Mouse (Mus musculus) MEL (cell line): ENCODE measurements around the gene Slc16a11. TPM values are rescaled to one million over a fixed set of nuclear protein-coding genes. Genes with fewer than 3 reads are reported as not detected.

Source experiments
- DNase-seq: peaks from one replicate; pipeline ENCODE4 v3.0.0; 2011; ENCODE audit warnings: low read depth, low spot score
- H3K27ac ChIP-seq: 2 replicates; pipeline ENCODE4 v1.5.1; 2012; ENCODE audit warnings: low read depth, mild to moderate bottlenecking, control low read depth, low read length, moderate library complexity; ENCODE audit not compliant: control insufficient read depth
- H3K27me3 ChIP-seq, 2 experiments: fragments of 150-350 bp in 1 of 2; sonication (generic) in 1 of 2; 2 replicates each; pipeline ENCODE4 v1.6.1; 2012; ENCODE audit warnings: low read length in 2 of 2, mild to moderate bottlenecking in 2 of 2, improper control_type of control experiment in 1 of 2, moderate library complexity in 1 of 2; ENCODE audit not compliant: insufficient read depth in 2 of 2, control insufficient read depth in 1 of 2
- H3K36me3 ChIP-seq, 2 experiments: 2 replicates each; pipeline ENCODE4 v1.6.1; 2012 to 2014; ENCODE audit warnings: low read length in 2 of 2, improper control_type of control experiment in 1 of 2, inconsistent platforms in 1 of 2, mild to moderate bottlenecking in 1 of 2; ENCODE audit not compliant: insufficient read depth in 2 of 2, control insufficient read depth in 1 of 2
- H3K4me1 ChIP-seq, 2 experiments: fragments of 150-350 bp in 1 of 2; sonication (generic) in 1 of 2; 2 replicates each; pipeline ENCODE4 v1.6.1; 2012; ENCODE audit warnings: low read length in 2 of 2, improper control_type of control experiment in 1 of 2, mild to moderate bottlenecking in 1 of 2; ENCODE audit not compliant: insufficient read depth in 2 of 2, control insufficient read depth in 1 of 2
- H3K4me3 ChIP-seq, 2 experiments: fragments of 150-350 bp in 1 of 2; sonication (generic) in 1 of 2; 2 replicates each; pipeline ENCODE4 v1.5.1; 2012; ENCODE audit warnings: low read depth in 2 of 2, low read length in 2 of 2, mild to moderate bottlenecking in 2 of 2, moderate library complexity in 2 of 2, control low read depth in 1 of 2, improper control_type of control experiment in 1 of 2; ENCODE audit not compliant: control insufficient read depth in 1 of 2, insufficient read depth in 1 of 2
- H3K79me2 ChIP-seq: 2 replicates; pipeline ENCODE4 v1.6.1; 2012; ENCODE audit warnings: mild to moderate bottlenecking, low read length, moderate library complexity; ENCODE audit not compliant: control insufficient read depth, poor library complexity, insufficient read depth
- H3K9ac ChIP-seq: 2 replicates; pipeline ENCODE4 v1.6.1; 2012; ENCODE audit warnings: low read depth, mild to moderate bottlenecking, control low read depth, low read length, moderate library complexity; ENCODE audit not compliant: control insufficient read depth, poor library complexity, severe bottlenecking
- H3K9me3 ChIP-seq: fragments of 150-350 bp; sonication (generic); replicated peaks from 2 replicates; pipeline ENCODE4 v1.6.1; 2012; ENCODE audit warnings: mild to moderate bottlenecking, low read length, improper control_type of control experiment, moderate library complexity; ENCODE audit not compliant: insufficient read depth
- CHD1 ChIP-seq: IDR thresholded peaks from 2 replicates; pipeline ENCODE4 v1.6.1; 2012; ENCODE audit warnings: low read depth, mild to moderate bottlenecking, inconsistent platforms, low read length, improper control_type of control experiment
- CTCF ChIP-seq, 3 experiments: IDR thresholded peaks in 2 of 3; conservative IDR thresholded peaks in 1 of 3; 2 replicates each; pipeline ENCODE4 v1.5.1; 2011 to 2012; ENCODE audit warnings: low read length in 3 of 3, low read depth in 2 of 3, mild to moderate bottlenecking in 2 of 3, improper control_type of control experiment in 1 of 3, inconsistent platforms in 1 of 3, mixed read lengths in 1 of 3, moderate library complexity in 1 of 3; ENCODE audit not compliant: control insufficient read depth in 1 of 3, insufficient read depth in 1 of 3, poor library complexity in 1 of 3, severe bottlenecking in 1 of 3
- E2F4 ChIP-seq: IDR thresholded peaks from 2 replicates; pipeline ENCODE4 v1.6.1; 2011; ENCODE audit warnings: low read depth, low read length, improper control_type of control experiment, borderline replicate concordance
- GABPA ChIP-seq: IDR thresholded peaks from 2 replicates; pipeline ENCODE4 v1.6.1; 2012; ENCODE audit warnings: low read depth, mild to moderate bottlenecking, inconsistent platforms, low read length, improper control_type of control experiment, moderate library complexity
- GATA1 ChIP-seq: IDR thresholded peaks from 2 replicates; pipeline ENCODE4 v1.6.1; 2011; ENCODE audit warnings: low read depth, low read length, improper control_type of control experiment
- HCFC1 ChIP-seq: IDR thresholded peaks from 2 replicates; pipeline ENCODE4 v1.6.1; 2012; ENCODE audit warnings: low read depth, mild to moderate bottlenecking, inconsistent platforms, low read length, improper control_type of control experiment, moderate library complexity
- KAT2A ChIP-seq: conservative IDR thresholded peaks from 2 replicates; pipeline ENCODE4 v1.6.1; 2012; ENCODE audit warnings: low read depth, low read length, improper control_type of control experiment, inconsistent platforms
- MXI1 ChIP-seq: IDR thresholded peaks from 2 replicates; pipeline ENCODE4 v1.6.1; 2011; ENCODE audit warnings: mild to moderate bottlenecking, low read depth, low read length, improper control_type of control experiment
- POLR2AphosphoS5 ChIP-seq: IDR thresholded peaks from 2 replicates; pipeline ENCODE4 v1.6.1; 2012; ENCODE audit warnings: low read depth, borderline replicate concordance, mild to moderate bottlenecking, inconsistent platforms, low read length, moderate library complexity, mixed read lengths
- RAD21 ChIP-seq: IDR thresholded peaks from 2 replicates; pipeline ENCODE4 v1.6.1; 2011; ENCODE audit warnings: mild to moderate bottlenecking, low read depth, low read length, improper control_type of control experiment
- RCOR1 ChIP-seq: IDR thresholded peaks from 2 replicates; pipeline ENCODE4 v1.6.1; 2012; ENCODE audit warnings: low read depth, mild to moderate bottlenecking, inconsistent platforms, low read length, improper control_type of control experiment
- SMC3 ChIP-seq: IDR thresholded peaks from 2 replicates; pipeline ENCODE4 v1.6.1; 2011; ENCODE audit warnings: low read depth, low read length, improper control_type of control experiment
- TBP ChIP-seq: IDR thresholded peaks from 2 replicates; pipeline ENCODE4 v1.8.0; 2011; ENCODE audit warnings: low read depth, low read length, improper control_type of control experiment
- TCF12 ChIP-seq: IDR thresholded peaks from 2 replicates; pipeline ENCODE4 v1.6.1; 2014; ENCODE audit warnings: low read depth, mild to moderate bottlenecking, inconsistent platforms, low read length, improper control_type of control experiment, moderate library complexity
- USF1 ChIP-seq: IDR thresholded peaks from 2 replicates; pipeline ENCODE4 v1.6.1; 2014; ENCODE audit warnings: low read depth, mild to moderate bottlenecking, inconsistent platforms, low read length, improper control_type of control experiment, moderate library complexity
- ZNF384 ChIP-seq: IDR thresholded peaks from 2 replicates; pipeline ENCODE4 v1.6.1; 2012; ENCODE audit warnings: low read depth, mild to moderate bottlenecking, inconsistent platforms, low read length, improper control_type of control experiment
- polyA plus RNA-seq, 2 experiments: library from polyadenylated mRNA; stranded (reverse) in 1 of 2; unstranded in 1 of 2; fragments of >175 nt in 1 of 2; fragments of >200 nt in 1 of 2; gene quantifications; 2 replicates each; pipeline versions ENCODE4 v1.2.1 to v1.2.4; 2012; ENCODE audit warnings: low replicate concordance in 2 of 2, low read depth in 1 of 2; ENCODE audit not compliant: insufficient read length in 2 of 2, insufficient read depth in 1 of 2, missing spikeins in 1 of 2
- total RNA-seq: library from RNA; depleted of rRNA; stranded (reverse); fragments of 300-350 nt; gene quantifications from 2 replicates; pipeline ENCODE4 v1.2.3, GENCODE M21; 2012

Slc16a11 gene
- total and polyA plus RNA-seq, 3 experiments: 0.31 to 1.2 TPM; not detected in 1

DNA sequence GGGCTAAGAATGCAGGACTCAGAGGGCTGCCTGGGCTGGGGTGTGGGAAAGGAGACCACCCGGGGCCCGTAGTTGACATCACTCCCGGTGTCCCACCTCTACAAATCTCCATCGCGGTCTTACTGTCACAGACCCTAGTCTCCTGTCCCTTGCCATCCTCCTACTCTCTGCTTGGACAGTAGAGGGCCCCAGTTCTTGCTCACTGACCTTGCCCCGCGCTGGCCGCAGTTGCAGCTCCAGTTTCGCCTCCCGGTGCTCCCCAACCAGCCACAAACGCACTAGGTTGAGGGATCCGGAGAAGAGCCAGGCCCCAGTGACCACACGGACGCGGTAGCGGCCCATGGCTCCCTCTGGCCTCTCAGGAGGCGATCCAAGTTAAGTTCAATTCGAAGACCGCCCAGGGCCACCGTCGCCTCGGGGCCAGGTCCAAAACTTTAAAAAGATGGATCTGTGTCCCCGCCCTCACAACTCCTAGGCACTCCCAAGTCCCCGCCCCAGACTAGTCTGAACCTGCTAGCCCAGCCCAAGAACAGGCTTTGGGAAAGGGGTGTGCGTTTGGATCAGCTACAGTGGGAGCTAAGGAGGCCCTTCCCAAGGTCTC lies 42.5 kb downstream of the Slc16a11 start, which contains the start of gene Alox12:
Gene Alox12 (minus strand): TSS at position 423 of the 601 bp plus-strand sequence.
- Histone ChIP-seq H3K27me3 (peaks cover 9 to 11% of the 10 kb centered on the region in 2 experiments), H3K4me1 (no peaks in the 10 kb centered on the region), H3K9me3 (no peaks in the 10 kb centered on the region), H3K79me2 (no peaks in the 10 kb centered on the region), H3K9ac (no peak within 1 kb of the TSS), H3K36me3 (no peaks in the 10 kb centered on the region), H3K4me3 (no peak within 1 kb of the TSS), H3K27ac (no peak within 1 kb of the TSS)
- TF ChIP-seq MXI1 (no peak), CTCF (IDR thresholded peaks at IDR 0.05 in 2 of 3, conservative IDR thresholded peaks at IDR 0.05 in 1 of 3; ENCODE audit: control insufficient read depth in 1 of 3, insufficient read depth in 1 of 3, low read depth in 2 of 3, low read length in 3 of 3, poor library complexity in 1 of 3, severe bottlenecking in 1 of 3) (0 out of 6 replicates have a peak, but pooled peaks of 1 of the 3 experiments have one; percentile 4)
- DNase-seq: no peak

DNA sequence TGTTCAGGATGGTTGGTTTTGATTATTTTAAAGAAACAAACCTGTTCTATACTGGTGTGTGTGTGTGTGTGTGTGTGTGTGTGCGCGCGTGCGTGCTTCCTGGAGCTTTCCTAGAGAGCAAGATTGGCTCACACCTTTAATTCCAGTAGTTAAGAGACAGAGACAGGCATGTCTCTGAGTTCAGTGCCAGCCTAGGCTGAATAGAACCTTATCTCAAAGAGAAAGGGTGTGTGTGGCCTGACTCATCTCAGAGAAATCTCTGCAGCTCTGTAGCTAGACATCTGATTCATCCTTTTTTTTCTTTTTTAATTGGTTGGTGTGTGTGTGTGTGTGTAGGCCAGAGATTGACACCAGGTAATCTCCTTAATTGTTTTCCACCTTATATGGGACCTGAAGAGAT lies 46.5 kb downstream of the Slc16a11 start:
- Histone ChIP-seq H3K4me3 (no peak overlapping the region), H3K27me3 (peaks cover 11 to 24% of the 10 kb centered on the region in 2 experiments), H3K79me2 (no peaks in the 10 kb centered on the region), H3K4me1 (no peaks in the 10 kb centered on the region), H3K36me3 (no peaks in the 10 kb centered on the region), H3K9me3 (no peaks in the 10 kb centered on the region), H3K9ac (no peak overlapping the region), H3K27ac (no peak overlapping the region)
- no peak for DNase-seq
- TF ChIP-seq TCF12 (no peak), RAD21 (no peak), SMC3 (no peak), E2F4 (no peak), KAT2A (no peak), USF1 (no peak), HCFC1 (no peak), ZNF384 (no peak), CHD1 (no peak), GABPA (no peak), POLR2AphosphoS5 (no peak), RCOR1 (peak; percentile 64; the same call in 1 of the 2 replicates), TBP (no peak), GATA1 (peak; percentile 19; the same call in 1 of the 2 replicates)
